Mouse (Mus musculus) cerebellum, postnatal 4 days (tissue): ENCODE results near the gene Phf11c.
"Not testable (repeated sequence)": the region's sequence is repeated elsewhere in the genome, so short reads cannot be mapped to it uniquely, and the experiment has no call there.

Experiments
- DNase-seq, 2 experiments: peaks; one replicate each; pipeline ENCODE4 v3.0.0; 2022; ENCODE audit warnings: low spot score in 2 of 2, mixed read lengths in 1 of 2

Gene Phf11c

GRCm38 (mm10) chr14:59395281-59395680, at the start of gene Phf11c:
Gene Phf11c (minus strand): TSS chr14:59395381.
- no peak for DNase-seq

- DNase-seq, result no peak
Measured at GRCm38 (mm10) chr14:59441472-59441805, 46.3 kb upstream of the Phf11c start.

GRCm38 (mm10) chr14:59440558-59441471, 45.6 kb upstream of the Phf11c start, which contains the start of the genes Setdb2 and Cab39l:
Gene Setdb2 (minus strand): TSS chr14:59440884.
Gene Cab39l (plus strand): TSS chr14:59440972.
- peak; percentile 83 to 91 for DNase-seq

GRCm38 (mm10) chr14:59440039-59440438, 44.9 kb upstream of the Phf11c start:
- DNase-seq, result no peak

GRCm38 (mm10) chr14:59438505-59438904, 43.3 kb upstream of the Phf11c start:
- no peak for DNase-seq

- no peak for DNase-seq
Measured at GRCm38 (mm10) chr14:59437398-59437797, 42.2 kb upstream of the Phf11c start.

- no peak for DNase-seq
Measured at GRCm38 (mm10) chr14:59435206-59435605, 40.0 kb upstream of the Phf11c start.

GRCm38 (mm10) chr14:59433902-59434301, 38.7 kb upstream of the Phf11c start:
- no peak for DNase-seq

GRCm38 (mm10) chr14:59430556-59430955, 35.4 kb upstream of the Phf11c start:
- DNase-seq, result no peak

- DNase-seq, result no peak
Measured at GRCm38 (mm10) chr14:59422912-59423663, 27.9 kb upstream of the Phf11c start.

- no peak for DNase-seq
Measured at GRCm38 (mm10) chr14:59418171-59418570, 23.0 kb upstream of the Phf11c start.

- DNase-seq, result not testable (repeated sequence)
Measured at GRCm38 (mm10) chr14:59414979-59415378, 19.8 kb upstream of the Phf11c start.

- DNase-seq, result no peak
Measured at GRCm38 (mm10) chr14:59396999-59397398, 1.8 kb upstream of the Phf11c start.

- DNase-seq, result not testable (repeated sequence)
Measured at GRCm38 (mm10) chr14:59390181-59390580, 5.0 kb downstream of the Phf11c start.

GRCm38 (mm10) chr14:59389532-59389931, 5.6 kb downstream of the Phf11c start:
- DNase-seq, result no peak

GRCm38 (mm10) chr14:59370348-59371068, 24.7 kb downstream of the Phf11c start:
- DNase-seq, result no peak

- no peak for DNase-seq
Measured at GRCm38 (mm10) chr14:59366386-59367105, 28.6 kb downstream of the Phf11c start.

- DNase-seq, result no peak
Measured at GRCm38 (mm10) chr14:59365244-59365644, 29.9 kb downstream of the Phf11c start, which contains the start of gene Phf11d. Gene Phf11d (minus strand): TSS chr14:59365470.

GRCm38 (mm10) chr14:59341189-59341588, 54.0 kb downstream of the Phf11c start, which contains the start of gene Phf11b:
Gene Phf11b (minus strand): TSS chr14:59341351.
- DNase-seq, result not testable (repeated sequence)

- no peak for DNase-seq
Measured at GRCm38 (mm10) chr14:59339541-59339940, 55.6 kb downstream of the Phf11c start.

- not testable (repeated sequence) for DNase-seq
Measured at GRCm38 (mm10) chr14:59336056-59336455, 59.1 kb downstream of the Phf11c start.
